ENCODE assay signal across 8 mouse cellular contexts in the genomic region with DNA sequence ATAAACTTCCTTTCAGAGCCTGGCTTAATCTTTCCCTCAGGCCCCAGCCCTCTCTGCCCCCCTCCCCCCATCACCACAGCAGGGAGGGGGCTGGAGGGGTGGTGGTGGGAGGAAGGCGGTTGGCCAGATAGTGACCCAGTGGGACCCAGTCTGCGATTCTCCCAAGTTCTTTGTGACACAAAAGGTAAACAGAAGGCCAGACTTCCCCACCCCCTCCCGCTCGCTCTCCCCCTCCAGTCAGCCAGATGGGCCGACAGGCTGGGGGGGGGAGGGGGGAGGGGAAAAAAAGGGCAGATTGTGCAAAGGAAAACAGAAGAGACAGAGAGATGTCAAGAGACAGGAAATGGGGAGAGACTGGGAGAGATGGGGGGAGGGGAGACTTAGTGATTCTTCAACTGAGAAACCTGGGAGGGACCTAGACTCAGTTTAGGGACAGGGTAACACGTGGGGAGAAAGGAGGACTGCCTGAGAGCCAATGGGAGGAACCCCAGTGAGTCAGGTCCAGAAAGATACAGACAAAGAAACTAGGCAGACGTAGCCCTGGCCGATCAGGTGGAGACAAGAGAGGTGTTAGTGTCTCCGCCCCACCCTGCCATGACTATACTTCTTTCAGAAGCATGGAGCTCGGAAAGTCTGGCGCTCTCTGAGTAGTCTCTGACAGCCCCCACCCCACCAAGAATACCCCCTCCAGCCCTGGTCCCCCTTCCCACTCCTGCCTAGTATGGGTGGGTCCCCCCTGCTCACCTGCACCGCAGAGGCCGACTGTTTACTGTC. TPM values are rescaled to one million over a fixed set of nuclear protein-coding genes. Genes with fewer than 3 reads are reported as not detected.
DNase-seq lines count a peak whose midpoint lies in the region; ATAC-seq and TF ChIP-seq lines count a peak whose summit lies in the region.

No protein-coding gene starts in this region.

- peak overlapping the region; percentile 37 for H3K4me2 ChIP-seq in lung, embryonic 14.5 days
- H3K4me2 ChIP-seq in forebrain, embryonic 12.5 days = peak overlapping the region; percentile 1; the same call in 1 of the 2 replicates
- peak overlapping the region; percentile 31 for H3K4me2 ChIP-seq in liver, embryonic 12.5 days
- peak overlapping the region; percentile 36; the same call in 1 of the 2 replicates for H3K4me2 ChIP-seq in stomach, postnatal 0 days (replicated peaks; ENCODE audit: low read depth)

- DNase-seq in lung, embryonic 14.5 days = peak; percentile 68
- no peak for DNase-seq in lung, postnatal 14 days
- DNase-seq in stomach, postnatal 0 days (ENCODE audit: low spot score) = peak; percentile 65
- DNase-seq in left cerebral cortex, postnatal 14 days (ENCODE audit: low spot score in 2 of 2) = no peak
- DNase-seq in adrenal gland, postnatal 25 days = no peak

- peaks cover 54% of the 10 kb centered on the region for H3K36me3 ChIP-seq in lung, embryonic 14.5 days (ENCODE audit: insufficient read depth)
- peaks cover 11% of the 10 kb centered on the region; the same call in 1 of the 2 replicates for H3K36me3 ChIP-seq in forebrain, embryonic 12.5 days (replicated peaks)
- H3K36me3 ChIP-seq in liver, embryonic 12.5 days = peaks cover 25% of the 10 kb centered on the region
- peaks cover 6% of the 10 kb centered on the region; the same call in 1 of the 2 replicates for H3K36me3 ChIP-seq in stomach, postnatal 0 days (ENCODE audit: control insufficient read depth, insufficient read depth, low read length)

- peak; percentile 54 for ATAC-seq in lung, embryonic 14.5 days (ENCODE audit: insufficient read depth)
- ATAC-seq in forebrain, embryonic 12.5 days (ENCODE audit: low FRiP score) = peak; percentile 62
- peak; percentile 50 for ATAC-seq in liver, embryonic 12.5 days
- peak; percentile 62 for ATAC-seq in stomach, postnatal 0 days (ENCODE audit: low FRiP score, low TSS enrichment)
- no peak for ATAC-seq in erythroblast, adult 5-6 weeks (replicated peaks; ENCODE audit: low FRiP score, poor library complexity, severe bottlenecking)

- no peaks in the 10 kb centered on the region for H3K27me3 ChIP-seq in lung, embryonic 14.5 days (ENCODE audit: insufficient read depth, low read length)
- H3K27me3 ChIP-seq in forebrain, embryonic 12.5 days = peaks cover 26% of the 10 kb centered on the region
- no peaks in the 10 kb centered on the region for H3K27me3 ChIP-seq in liver, embryonic 12.5 days (replicated peaks)
- no peaks in the 10 kb centered on the region for H3K27me3 ChIP-seq in stomach, postnatal 0 days (ENCODE audit: control insufficient read depth, insufficient read depth, low read length)

- H3K27ac ChIP-seq in lung, embryonic 14.5 days (ENCODE audit: low read depth) = peak overlapping the region; percentile 80
- H3K27ac ChIP-seq in forebrain, embryonic 12.5 days = peak overlapping the region; percentile 78
- H3K27ac ChIP-seq in liver, embryonic 12.5 days = peak overlapping the region; percentile 74
- H3K27ac ChIP-seq in stomach, postnatal 0 days (replicated peaks) = peak overlapping the region; percentile 89

- intact Hi-C loops in left cerebral cortex, postnatal 14 days (cut with DNase I) = no loop called here

- TF ChIP-seq CTCF in lung, embryonic 14.5 days (IDR thresholded peaks at IDR 0.05; ENCODE audit: low read depth) = no peak
- no peak for TF ChIP-seq CTCF in stomach, postnatal 0 days (IDR thresholded peaks at IDR 0.05; ENCODE audit: low read depth)

- no peak for TF ChIP-seq EP300 in stomach, postnatal 0 days (optimal IDR thresholded peaks at IDR 0.05)

- WGBS in lung, embryonic 14.5 days = 17% methylated on average over 13 of the region's 13 CpGs
- WGBS in forebrain, embryonic 12.5 days = 13% methylated on average over 13 of the region's 13 CpGs
- WGBS in liver, embryonic 12.5 days (ENCODE audit: insufficient replicate concordance) = 17% methylated on average over 13 of the region's 13 CpGs
- 25% methylated on average over 13 of the region's 13 CpGs for WGBS in stomach, postnatal 0 days

- H3K9ac ChIP-seq in lung, embryonic 14.5 days = peak overlapping the region; percentile 2; the same call in 1 of the 2 replicates
- H3K9ac ChIP-seq in forebrain, embryonic 12.5 days = no peak overlapping the region
- peak overlapping the region; percentile 15; the same call in 1 of the 2 replicates for H3K9ac ChIP-seq in liver, embryonic 12.5 days
- H3K9ac ChIP-seq in stomach, postnatal 0 days (ENCODE audit: low read length) = peak overlapping the region; percentile 18; the same call in 1 of the 2 replicates

- no peak overlapping the region for H3K4me3 ChIP-seq in lung, embryonic 14.5 days (ENCODE audit: low read depth, low read length)
- no peak overlapping the region for H3K4me3 ChIP-seq in forebrain, embryonic 12.5 days (replicated peaks)
- no peak overlapping the region for H3K4me3 ChIP-seq in liver, embryonic 12.5 days
- no peak overlapping the region for H3K4me3 ChIP-seq in stomach, postnatal 0 days (ENCODE audit: low read depth, low read length)

- no peaks in the 10 kb centered on the region for H3K9me3 ChIP-seq in lung, embryonic 14.5 days (ENCODE audit: low read depth, low read length)
- H3K9me3 ChIP-seq in forebrain, embryonic 12.5 days = no peaks in the 10 kb centered on the region
- H3K9me3 ChIP-seq in liver, embryonic 12.5 days (replicated peaks) = no peaks in the 10 kb centered on the region
- no peaks in the 10 kb centered on the region for H3K9me3 ChIP-seq in stomach, postnatal 0 days (ENCODE audit: control insufficient read depth, low read length)

- peaks cover 21% of the 10 kb centered on the region for H3K4me1 ChIP-seq in lung, embryonic 14.5 days (ENCODE audit: insufficient read depth)
- peaks cover 54% of the 10 kb centered on the region for H3K4me1 ChIP-seq in forebrain, embryonic 12.5 days
- H3K4me1 ChIP-seq in liver, embryonic 12.5 days = peaks cover 48% of the 10 kb centered on the region
- peaks cover 10% of the 10 kb centered on the region; the same call in 1 of the 2 replicates for H3K4me1 ChIP-seq in stomach, postnatal 0 days (replicated peaks; ENCODE audit: control insufficient read depth, insufficient read depth)

RNA-seq across cellular contexts. Expression of gene Foxp4, which starts 36.9 kb away (rescaled TPM):
- 37.2 and 42.2 TPM in 2 replicates for polyA plus RNA-seq in lung, embryonic 14.5 days (2014; fragmentation: Nextera tagmentation; extraction: Ambion mirVana)
- 22.6 and 24.3 TPM in 2 replicates for polyA plus RNA-seq in forebrain, embryonic 12.5 days (2016; fragmentation: Nextera tagmentation; extraction: Ambion mirVana)
- polyA plus RNA-seq in liver, embryonic 12.5 days (2016; fragmentation: Nextera tagmentation; extraction: Ambion mirVana) = 13.7 and 13.9 TPM in 2 replicates
- 14.6 and 17.9 TPM in 2 replicates for polyA plus RNA-seq in stomach, postnatal 0 days (2015; fragmentation: Nextera tagmentation; extraction: Ambion mirVana)
- total RNA-seq in left cerebral cortex, postnatal 14 days (2021) = 10 to 100 TPM; 43.1 to 55.1 TPM
- total RNA-seq in erythroblast, adult 5-6 weeks (2015; ENCODE audit: low replicate concordance) = 1.2 and 4.0 TPM in 2 replicates
- 0.51 and 0.70 TPM in 2 replicates for total RNA-seq in erythroblast, adult 5-6 weeks (2017; ENCODE audit: low replicate concordance)
- 25.1 and 33.4 TPM in 2 replicates for total RNA-seq in adrenal gland, postnatal 25 days (2021)

RNA-seq across cellular contexts. Expression of gene Mdfi, which starts 53.1 kb away (rescaled TPM):
- 38.8 and 43.6 TPM in 2 replicates for polyA plus RNA-seq in lung, embryonic 14.5 days (2014; fragmentation: Nextera tagmentation; extraction: Ambion mirVana)
- 7.2 and 9.9 TPM in 2 replicates for polyA plus RNA-seq in forebrain, embryonic 12.5 days (2016; fragmentation: Nextera tagmentation; extraction: Ambion mirVana)
- 2.8 and 3.5 TPM in 2 replicates for polyA plus RNA-seq in liver, embryonic 12.5 days (2016; fragmentation: Nextera tagmentation; extraction: Ambion mirVana)
- polyA plus RNA-seq in stomach, postnatal 0 days (2015; fragmentation: Nextera tagmentation; extraction: Ambion mirVana) = 6.2 and 6.3 TPM in 2 replicates
- 1 to 10 TPM in 1 of 2 experiments, under 1 TPM in 1; 0.77 to 1.6 TPM for total RNA-seq in left cerebral cortex, postnatal 14 days (2021)
- total RNA-seq in erythroblast, adult 5-6 weeks (2015; ENCODE audit: low replicate concordance) = not detected in 2 replicates
- total RNA-seq in erythroblast, adult 5-6 weeks (2017; ENCODE audit: low replicate concordance) = not detected in 2 replicates
- total RNA-seq in adrenal gland, postnatal 25 days (2021) = 2.4 TPM in 1 of 2 replicates, not detected in the other

Comparison
In these comparisons a context has a peak if more than half of its experiments do, and no peak if none do; other contexts are left out.
1. DNase-seq: peak in lung, embryonic 14.5 days (single experiment) and stomach, postnatal 0 days (single experiment); none in lung, postnatal 14 days (single experiment), left cerebral cortex, postnatal 14 days (0 of 2) and adrenal gland, postnatal 25 days (single experiment).
2. Peak in every context shown above with its lines, with median percentiles within 50 percentile points of each other: H3K27ac ChIP-seq and H3K4me2 ChIP-seq.